Mouse (Mus musculus) cerebellum, adult 18-20 months (tissue): ENCODE results near the gene Polr2f.

Experiments
- DNase-seq, 2 experiments: peaks; one replicate each; pipeline ENCODE4 v3.0.0; 2021

Polr2f gene

GRCm38 (mm10) chr15:79140866-79141565, at the start of gene Polr2f, which contains the start of gene 1700088E04Rik:
Gene Polr2f (plus strand): TSS chr15:79141009.
Gene 1700088E04Rik (minus strand): TSS chr15:79141253.
- peak; percentile 93 to 95 for DNase-seq

GRCm38 (mm10) chr15:79092284-79092683, 48.5 kb upstream of the Polr2f start:
- DNase-seq: no peak

GRCm38 (mm10) chr15:79093083-79093839, 47.5 kb upstream of the Polr2f start:
- DNase-seq: peak; percentile 39 to 44

GRCm38 (mm10) chr15:79095483-79095882, 45.3 kb upstream of the Polr2f start:
- no peak for DNase-seq

- no peak for DNase-seq
These were observed 44.3 kb upstream of the Polr2f start for GRCm38 (mm10) chr15:79096556-79096955.

- no peak for DNase-seq
These were observed 43.7 kb upstream of the Polr2f start for GRCm38 (mm10) chr15:79097135-79097534.

GRCm38 (mm10) chr15:79097611-79098025, 43.2 kb upstream of the Polr2f start:
- no peak for DNase-seq

GRCm38 (mm10) chr15:79098220-79098619, 42.6 kb upstream of the Polr2f start:
- DNase-seq: no peak

- no peak for DNase-seq
These were observed 41.9 kb upstream of the Polr2f start for GRCm38 (mm10) chr15:79098868-79099267.

- no peak for DNase-seq
These were observed 41.4 kb upstream of the Polr2f start for GRCm38 (mm10) chr15:79099456-79099855.

GRCm38 (mm10) chr15:79100391-79100790, 40.4 kb upstream of the Polr2f start:
- no peak for DNase-seq

- no peak for DNase-seq
These were observed 39.3 kb upstream of the Polr2f start for GRCm38 (mm10) chr15:79101531-79101930.

- no peak for DNase-seq
These were observed 37.5 kb upstream of the Polr2f start for GRCm38 (mm10) chr15:79103264-79103663.

- no peak for DNase-seq
These were observed 35.0 kb upstream of the Polr2f start for GRCm38 (mm10) chr15:79105804-79106203.

- DNase-seq: no peak
These were observed 32.8 kb upstream of the Polr2f start for GRCm38 (mm10) chr15:79107966-79108365.

- peak; percentile 81 to 86 for DNase-seq
These were observed 32.1 kb upstream of the Polr2f start, which contains the start of gene Micall1 for GRCm38 (mm10) chr15:79108421-79109320. Gene Micall1 (plus strand): TSS chr15:79108898.

- no peak for DNase-seq
These were observed 31.4 kb upstream of the Polr2f start for GRCm38 (mm10) chr15:79109321-79109934.

GRCm38 (mm10) chr15:79110031-79110430, 30.8 kb upstream of the Polr2f start:
- DNase-seq: no peak

- DNase-seq: no peak
These were observed 30.3 kb upstream of the Polr2f start for GRCm38 (mm10) chr15:79110528-79110927.

- no peak for DNase-seq
These were observed 29.0 kb upstream of the Polr2f start for GRCm38 (mm10) chr15:79111774-79112173.

GRCm38 (mm10) chr15:79115276-79115675, 25.5 kb upstream of the Polr2f start:
- DNase-seq: no peak

GRCm38 (mm10) chr15:79119491-79119890, 21.3 kb upstream of the Polr2f start:
- no peak for DNase-seq

- DNase-seq: no peak
These were observed 18.7 kb upstream of the Polr2f start for GRCm38 (mm10) chr15:79122119-79122518.
